Mouse (Mus musculus) spleen, postnatal 10 days (tissue): ENCODE results near the gene Arl8b.
"Not testable (repeated sequence)": the region's sequence is repeated elsewhere in the genome, so short reads cannot be mapped to it uniquely, and the experiment has no call there.

ENCODE experiments used
- DNase-seq, 2 experiments: peaks; one replicate each; pipeline ENCODE4 v3.0.0; 2021 to 2022; ENCODE audit warnings: low spot score in 2 of 2

Gene Arl8b

DNA sequence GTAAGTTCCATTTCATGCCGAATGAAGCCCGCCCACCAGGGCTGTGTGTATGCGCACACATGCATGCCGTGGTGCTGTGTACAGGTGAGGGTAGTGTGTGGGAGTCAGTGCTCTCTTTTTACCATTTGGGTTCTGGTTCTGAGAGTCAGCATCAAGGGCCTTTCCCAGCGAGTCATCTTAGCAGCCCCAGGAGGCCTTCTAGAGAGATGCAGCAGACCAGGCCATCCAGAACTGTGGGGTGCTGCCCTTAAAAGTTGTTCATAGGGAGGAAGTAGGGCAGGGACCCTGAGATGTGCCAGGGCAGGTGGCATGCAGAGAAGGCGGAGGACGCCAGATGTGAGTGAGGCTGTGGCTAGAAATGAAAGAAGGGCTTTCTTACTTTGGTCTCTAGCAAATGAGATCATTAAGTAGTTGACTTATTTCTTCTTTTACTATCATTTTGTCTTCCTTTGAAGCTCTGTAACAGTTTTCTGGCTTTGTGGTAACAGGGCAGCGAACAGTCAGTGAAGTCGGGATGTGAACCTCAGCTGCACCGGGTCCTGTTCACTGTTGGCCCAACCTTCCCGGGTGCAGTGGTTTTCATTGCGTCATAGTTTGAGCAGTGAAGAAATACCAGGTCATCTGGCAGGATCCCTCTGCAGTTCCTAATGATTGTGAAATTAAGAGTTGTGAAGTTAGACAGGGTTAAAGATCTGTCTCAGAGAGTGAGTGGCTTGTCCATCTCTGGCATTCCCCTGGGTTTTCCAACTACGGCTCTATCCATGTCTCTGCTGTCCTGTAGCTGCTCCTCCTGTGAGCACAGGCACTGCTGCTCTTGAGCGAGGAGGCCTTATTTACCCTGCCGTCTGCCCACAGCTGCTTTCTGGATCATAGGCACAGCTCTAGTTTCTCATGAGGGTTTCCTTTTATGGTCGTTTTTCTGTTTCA lies 53.1 kb downstream of the Arl8b start:
- peak in 1 of 2 experiments; percentile 45 for DNase-seq

DNA sequence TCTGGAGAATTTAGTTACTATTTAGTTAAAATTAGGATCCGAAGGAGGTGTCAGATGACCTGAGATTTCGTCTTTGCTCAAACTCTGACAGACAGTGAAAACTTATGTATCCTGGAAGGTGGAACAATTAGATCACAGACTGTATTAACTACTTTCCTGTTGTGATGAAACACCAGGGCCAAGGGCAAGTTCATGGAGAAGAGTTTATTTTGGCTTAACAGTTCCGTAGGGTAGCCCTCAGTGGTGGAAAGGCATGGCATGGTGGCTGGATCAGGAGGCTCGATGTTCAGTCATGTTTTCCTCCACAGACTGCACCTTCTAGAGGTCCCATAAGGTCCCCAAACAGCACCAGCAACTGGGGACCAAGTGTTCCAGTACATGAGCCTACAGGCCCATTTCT lies 54.2 kb downstream of the Arl8b start:
- DNase-seq: no peak

GRCm38 (mm10) chr6:108837958-108838357 lies 55.1 kb downstream of the Arl8b start:
- no peak for DNase-seq

- DNase-seq: no peak
Measured at GRCm38 (mm10) chr6:108839432-108839831, 56.5 kb downstream of the Arl8b start.

DNA sequence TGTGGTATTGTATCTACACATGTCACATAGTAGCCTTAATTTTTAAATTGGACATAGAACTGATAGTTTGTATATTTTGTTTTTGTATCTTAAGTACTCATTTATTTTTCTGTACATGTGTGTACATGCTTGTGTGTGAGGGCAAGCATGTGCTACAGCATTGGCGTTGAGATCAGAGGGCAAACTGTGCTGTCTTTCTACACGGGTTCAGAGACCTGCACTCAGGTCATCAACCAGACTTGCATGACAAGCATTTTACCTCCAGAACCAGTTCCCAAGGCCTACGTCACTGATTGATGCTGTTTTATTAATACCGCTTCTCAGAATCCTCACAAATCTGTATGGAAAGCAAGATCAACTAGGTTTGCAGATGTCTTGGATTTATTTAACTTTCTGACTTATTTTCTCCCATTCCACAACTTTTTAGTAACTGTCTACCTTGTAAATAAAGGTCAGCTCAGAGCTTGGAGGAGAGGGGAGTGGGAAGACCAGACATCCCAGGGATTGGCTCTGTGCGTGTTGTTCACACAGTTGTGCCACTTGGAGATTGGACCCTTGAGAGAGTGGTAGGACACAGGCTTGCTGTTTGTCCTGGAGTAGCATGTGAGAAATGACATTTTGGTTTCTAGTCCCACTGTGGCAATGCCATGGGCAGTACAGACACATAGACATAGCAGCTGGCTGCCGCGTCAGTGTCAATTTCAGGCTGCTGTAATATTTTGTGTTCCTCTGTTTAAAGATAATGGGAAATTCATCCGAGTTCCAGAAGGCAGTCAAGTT lies 58.2 kb downstream of the Arl8b start:
- no peak for DNase-seq

DNA sequence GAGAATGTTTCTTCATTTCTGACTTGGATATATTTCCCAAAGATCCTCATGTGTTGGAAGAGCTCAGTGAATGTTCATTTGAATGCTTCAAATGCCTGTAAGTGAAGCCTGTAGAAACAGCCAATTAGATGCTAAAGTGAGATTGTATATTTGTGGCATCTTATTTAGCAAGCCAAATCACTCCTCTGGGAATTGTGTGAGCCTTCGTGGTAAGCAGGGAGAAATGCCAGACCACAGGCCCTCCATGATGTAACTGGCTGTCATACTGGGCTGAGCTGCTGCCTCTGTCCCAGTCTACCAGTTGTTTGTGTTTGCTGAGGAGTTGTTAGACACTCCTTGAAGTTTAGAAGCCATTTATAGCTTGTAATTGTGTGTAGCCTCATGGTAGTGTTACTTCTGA lies 60.8 kb downstream of the Arl8b start:
- DNase-seq: no peak

- no peak for DNase-seq
Measured at GRCm38 (mm10) chr6:108844093-108844492, 61.2 kb downstream of the Arl8b start.

DNA sequence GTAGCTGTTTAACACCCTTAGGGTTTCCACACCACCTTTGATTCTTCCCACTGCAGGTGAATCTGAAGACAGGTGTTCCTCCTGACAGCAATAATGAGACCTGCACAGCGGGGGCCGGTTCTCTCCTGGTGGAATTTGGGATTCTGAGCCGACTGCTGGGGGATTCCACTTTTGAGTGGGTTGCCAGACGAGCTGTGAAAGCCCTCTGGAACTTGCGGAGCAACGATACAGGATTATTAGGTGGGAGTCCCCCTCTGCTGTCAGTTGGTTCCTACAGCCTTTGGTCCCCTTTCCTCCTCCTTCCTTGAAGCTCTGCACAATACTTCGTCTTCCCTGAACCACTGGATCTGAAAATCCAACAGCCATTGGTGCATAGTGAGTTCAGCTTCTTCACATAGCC lies 61.9 kb downstream of the Arl8b start:
- no peak for DNase-seq

- DNase-seq: no peak
Measured at GRCm38 (mm10) chr6:108852088-108852670, 69.3 kb downstream of the Arl8b start.

DNA sequence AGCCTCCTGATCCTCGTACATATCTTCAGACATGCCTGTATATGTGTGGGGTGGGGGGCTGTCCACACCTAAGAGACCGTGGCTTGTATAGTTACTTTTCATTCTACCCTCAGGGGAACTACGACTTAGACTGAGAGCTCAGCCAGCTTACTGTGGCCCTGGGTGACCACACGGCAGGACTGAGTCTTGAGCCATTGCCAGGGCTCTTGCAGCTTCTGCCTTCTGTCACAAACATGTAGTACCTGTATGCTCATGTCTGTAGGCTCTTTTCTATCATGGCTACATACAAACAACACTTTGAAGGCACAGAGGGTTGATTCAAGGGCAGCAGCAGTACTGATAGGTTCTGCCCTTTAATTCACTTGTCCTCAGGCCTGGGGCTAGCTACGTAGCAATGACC lies 70.1 kb downstream of the Arl8b start:
- no peak for DNase-seq

DNA sequence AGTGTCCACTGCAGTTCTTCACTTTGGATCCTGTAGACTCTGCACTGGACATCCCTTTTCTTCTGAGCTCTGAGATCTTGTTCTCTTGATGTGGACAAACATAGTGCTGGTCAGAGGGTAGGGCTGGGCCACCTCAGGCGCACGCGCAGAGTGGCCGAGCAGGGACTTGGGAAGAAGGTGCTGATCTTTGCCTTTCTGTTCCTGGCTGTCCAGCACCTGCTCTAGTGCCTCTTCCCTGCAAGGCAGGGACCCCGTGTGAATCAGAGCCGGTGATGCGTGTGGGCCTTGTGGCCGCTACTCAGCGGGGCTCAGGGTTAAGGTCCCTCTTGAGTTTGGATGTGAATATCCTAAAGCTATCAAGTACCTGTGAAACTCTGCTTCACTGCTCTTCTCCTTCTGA lies 75.7 kb downstream of the Arl8b start:
- DNase-seq: no peak

DNA sequence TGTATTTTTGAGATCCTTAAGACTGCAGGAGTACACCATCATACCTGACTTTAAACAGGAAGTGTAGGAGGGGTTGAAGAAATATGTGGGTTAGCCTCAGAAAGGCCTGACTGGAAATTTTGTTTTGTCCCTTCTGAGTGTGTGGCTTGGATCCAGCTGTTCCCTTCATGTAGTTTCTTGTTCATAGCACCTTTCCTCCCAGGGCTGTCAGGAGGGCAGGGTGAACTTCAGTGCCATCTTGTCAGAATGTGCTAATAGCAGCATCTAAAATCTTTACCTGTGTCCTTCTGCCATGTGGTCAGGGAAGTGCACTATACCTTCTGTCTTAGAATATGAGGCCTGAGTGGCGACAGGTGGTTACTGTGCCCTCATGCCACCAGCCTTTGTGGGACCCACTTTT lies 78.3 kb downstream of the Arl8b start:
- no peak for DNase-seq

DNA sequence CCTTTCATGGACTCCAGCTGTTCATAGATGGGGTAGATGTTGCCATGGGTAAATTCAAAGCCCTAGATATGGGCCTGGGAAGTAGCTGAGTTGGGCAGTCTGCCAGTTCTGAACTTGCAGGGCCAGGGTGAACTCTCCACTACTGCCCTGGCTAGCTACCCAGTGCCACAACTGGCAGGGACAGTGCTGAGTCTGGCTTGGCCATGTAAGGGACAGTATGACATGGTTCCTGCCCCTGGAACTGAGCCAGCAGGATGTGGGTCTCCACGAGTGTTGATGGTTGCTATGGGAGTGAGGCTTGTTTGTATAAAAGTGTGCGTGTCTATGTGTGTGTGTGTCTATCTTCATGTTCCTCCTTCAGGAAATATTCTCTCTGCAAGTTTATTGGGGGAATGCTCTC lies 79.6 kb downstream of the Arl8b start:
- DNase-seq: no peak

GRCm38 (mm10) chr6:108866317-108866716 lies 83.4 kb downstream of the Arl8b start:
- no peak for DNase-seq

- not testable (repeated sequence) for DNase-seq
Measured at GRCm38 (mm10) chr6:108869031-108869430, 86.1 kb downstream of the Arl8b start.

GRCm38 (mm10) chr6:108870421-108870820 lies 87.5 kb downstream of the Arl8b start:
- DNase-seq: no peak

DNA sequence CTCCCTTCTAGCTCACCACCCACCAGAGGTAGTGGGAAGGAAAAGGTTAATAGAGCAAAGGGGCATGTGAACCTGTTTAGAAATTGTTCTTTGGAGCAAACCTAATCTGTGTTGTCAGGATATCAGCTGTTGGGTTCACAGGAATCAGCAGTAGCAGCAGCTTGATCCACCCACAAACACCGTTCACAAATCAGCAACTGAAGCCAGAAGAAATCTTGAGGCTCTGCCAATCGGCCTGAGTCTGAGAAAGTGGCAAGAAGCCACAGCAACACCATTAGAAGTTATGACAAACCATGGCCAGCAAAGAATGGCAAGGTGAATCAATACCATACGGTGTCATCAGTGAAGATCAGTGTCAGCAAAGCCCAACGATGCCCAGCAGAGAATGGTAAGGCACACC lies 88.4 kb downstream of the Arl8b start:
- no peak for DNase-seq
